Mouse (Mus musculus) heart, embryonic 13.5 days (tissue): ENCODE data around the gene Fbxo28. TPM values are rescaled to one million over a fixed set of nuclear protein-coding genes. Genes with fewer than 3 reads are reported as not detected.

ENCODE experiments used
- ATAC-seq: fragments of 200-750 bp; cut with Nextera tagmentation; 2 replicates; pipeline ENCODE4 v1.8.0; 2017; ENCODE audit warnings: moderate TSS enrichment; ENCODE audit not compliant: insufficient number of reproducible peaks, low FRiP score, low TSS enrichment; ENCODE audit errors: extremely low read depth
- H3K27ac ChIP-seq: fragments of 300-500 bp; sonication (generic); replicated peaks from 2 replicates; pipeline ENCODE4 v1.5.1; 2015; ENCODE audit warnings: moderate library complexity, mild to moderate bottlenecking, inconsistent platforms
- H3K27me3 ChIP-seq: fragments of 300-500 bp; sonication (generic); replicated peaks from 2 replicates; pipeline ENCODE4 v1.6.1; 2015; ENCODE audit warnings: mild to moderate bottlenecking, inconsistent platforms
- H3K36me3 ChIP-seq: fragments of 300-500 bp; sonication (generic); 2 replicates; pipeline ENCODE4 v1.6.1; 2015; ENCODE audit warnings: mild to moderate bottlenecking, inconsistent platforms
- H3K4me1 ChIP-seq: fragments of 300-500 bp; sonication (generic); 2 replicates; pipeline ENCODE4 v1.6.1; 2015; ENCODE audit warnings: inconsistent platforms
- H3K4me2 ChIP-seq: fragments of 300-500 bp; sonication (generic); 2 replicates; pipeline ENCODE4 v1.6.1; 2015; ENCODE audit warnings: inconsistent platforms, mild to moderate bottlenecking, moderate library complexity
- H3K4me3 ChIP-seq: fragments of 300-500 bp; sonication (generic); 2 replicates; pipeline ENCODE4 v1.5.1; 2015; ENCODE audit warnings: moderate library complexity, mild to moderate bottlenecking, inconsistent platforms
- H3K9ac ChIP-seq: fragments of 300-500 bp; sonication (generic); 2 replicates; pipeline ENCODE4 v1.6.1; 2015; ENCODE audit warnings: inconsistent platforms, mild to moderate bottlenecking, moderate library complexity
- H3K9me3 ChIP-seq: fragments of 300-500 bp; sonication (generic); 2 replicates; pipeline ENCODE4 v1.6.1; 2016; ENCODE audit warnings: inconsistent platforms
- WGBS: fragments of 180-500 bp; shearing (Covaris S2); methylation state at CpG from one replicate; pipeline ENCODE4 v1.1.7; 2015; ENCODE audit warnings: mixed read lengths; 5-methylcytosine and 5-hydroxymethylcytosine counted together
- polyA plus RNA-seq: library from polyadenylated mRNA; unstranded; fragments of >200 nt; fragmentation: Nextera tagmentation; extraction: Ambion mirVana; gene quantifications from 2 replicates; pipeline ENCODE4 v1.2.1, GENCODE M21; 2015

Gene Fbxo28
- polyA plus RNA-seq, 1 experiment from 2014 or later = 12.1 TPM

GRCm38 (mm10) chr1:182371891-182372290 is 30.5 kb upstream of the Fbxo28 start:
- Histone ChIP-seq H3K4me1 (peaks cover 4% of the 10 kb centered on the region; the same call in 1 of the 2 replicates), H3K9me3 (no peaks in the 10 kb centered on the region), H3K4me3 (no peak overlapping the region), H3K9ac (no peak overlapping the region), H3K36me3 (no peaks in the 10 kb centered on the region), H3K4me2 (no peak overlapping the region), H3K27ac (no peak overlapping the region), H3K27me3 (peaks cover 24% of the 10 kb centered on the region)
- ATAC-seq = no peak
- WGBS = 46% methylated on average over 8 of the region's 8 CpGs

GRCm38 (mm10) chr1:182369435-182369834 is 28.0 kb upstream of the Fbxo28 start:
- Histone ChIP-seq H3K4me2 (no peak overlapping the region), H3K9ac (no peak overlapping the region), H3K36me3 (no peaks in the 10 kb centered on the region), H3K27ac (no peak overlapping the region), H3K4me1 (peaks cover 4% of the 10 kb centered on the region; the same call in 1 of the 2 replicates), H3K9me3 (no peaks in the 10 kb centered on the region), H3K4me3 (no peak overlapping the region), H3K27me3 (peaks cover 13% of the 10 kb centered on the region; the same call in 1 of the 2 replicates)
- WGBS = 64% methylated on average over 4 of the region's 4 CpGs
- no peak for ATAC-seq

DNA sequence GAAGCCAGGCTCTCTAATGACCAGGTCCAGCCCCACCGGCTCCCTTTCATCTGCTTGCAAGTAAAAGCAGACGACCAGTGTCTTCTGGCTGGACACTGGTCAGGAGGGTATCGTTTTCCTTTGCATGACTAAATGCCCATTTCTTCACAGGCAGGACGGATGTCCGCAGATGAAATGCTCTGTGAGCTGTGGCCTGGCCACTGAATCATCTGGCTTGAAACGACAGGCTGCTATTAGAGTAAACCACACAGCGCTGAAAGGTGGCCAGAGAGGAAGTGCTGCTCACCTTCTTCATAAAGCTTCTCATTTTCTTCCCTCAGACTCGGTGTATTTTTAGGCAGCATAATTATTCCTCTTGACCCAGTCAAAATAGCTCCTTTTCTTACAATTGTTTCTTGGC is 27.4 kb upstream of the Fbxo28 start:
- no peak overlapping the region for H3K27ac ChIP-seq
- no peak for ATAC-seq
- H3K4me3 ChIP-seq = no peak overlapping the region
- 64% methylated on average over 8 of the region's 8 CpGs for WGBS
- peaks cover 8% of the 10 kb centered on the region; the same call in 1 of the 2 replicates for H3K27me3 ChIP-seq
- peaks cover 4% of the 10 kb centered on the region; the same call in 1 of the 2 replicates for H3K4me1 ChIP-seq
- no peak overlapping the region for H3K4me2 ChIP-seq
- no peaks in the 10 kb centered on the region for H3K9me3 ChIP-seq
- H3K9ac ChIP-seq = no peak overlapping the region
- H3K36me3 ChIP-seq = no peaks in the 10 kb centered on the region

DNA sequence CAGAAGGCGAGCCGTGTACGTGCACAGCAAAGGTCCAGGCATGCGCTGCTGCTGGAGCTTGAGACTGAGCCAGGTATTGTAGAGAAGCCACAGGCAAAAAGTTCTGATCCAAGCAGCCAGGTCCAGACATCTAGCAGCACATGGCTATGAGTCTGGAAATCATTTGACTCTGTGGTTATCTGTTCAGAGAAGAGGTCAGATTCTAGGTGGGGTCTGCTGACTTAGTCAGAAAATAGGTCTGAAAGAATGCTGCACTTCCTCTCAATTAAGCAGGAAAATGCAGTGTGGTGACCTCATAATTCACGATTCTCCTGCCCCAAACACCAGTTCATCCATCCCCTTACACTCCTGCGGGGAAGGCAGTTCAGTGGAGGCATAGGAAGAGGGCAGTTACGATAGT is 26.9 kb upstream of the Fbxo28 start:
- peaks cover 5% of the 10 kb centered on the region; the same call in 1 of the 2 replicates for H3K27me3 ChIP-seq
- H3K9me3 ChIP-seq = no peaks in the 10 kb centered on the region
- ATAC-seq = no peak
- H3K4me1 ChIP-seq = peaks cover 4% of the 10 kb centered on the region; the same call in 1 of the 2 replicates
- H3K36me3 ChIP-seq = no peaks in the 10 kb centered on the region
- H3K9ac ChIP-seq = no peak overlapping the region
- WGBS = 70% methylated on average over 7 of the region's 7 CpGs
- H3K4me2 ChIP-seq = no peak overlapping the region
- no peak overlapping the region for H3K27ac ChIP-seq
- H3K4me3 ChIP-seq = no peak overlapping the region

GRCm38 (mm10) chr1:182363683-182364404 is 22.4 kb upstream of the Fbxo28 start:
- no peak overlapping the region for H3K4me2 ChIP-seq
- no peak overlapping the region for H3K9ac ChIP-seq
- H3K4me3 ChIP-seq = no peak overlapping the region
- 66% methylated on average over 12 of the region's 12 CpGs for WGBS
- no peaks in the 10 kb centered on the region for H3K4me1 ChIP-seq
- peaks cover 5% of the 10 kb centered on the region; the same call in 1 of the 2 replicates for H3K27me3 ChIP-seq
- no peak for ATAC-seq
- no peaks in the 10 kb centered on the region for H3K36me3 ChIP-seq
- H3K27ac ChIP-seq = no peak overlapping the region
- no peaks in the 10 kb centered on the region for H3K9me3 ChIP-seq

- peaks cover 4% of the 10 kb centered on the region; the same call in 1 of the 2 replicates for H3K27me3 ChIP-seq
- ATAC-seq = no peak
- no peaks in the 10 kb centered on the region for H3K4me1 ChIP-seq
- H3K9ac ChIP-seq = no peak overlapping the region
- whole genome bisulfite sequencing = 82% methylated on average over 5 of the region's 5 CpGs
- H3K4me2 ChIP-seq = no peak overlapping the region
- H3K27ac ChIP-seq = no peak overlapping the region
- no peak overlapping the region for H3K4me3 ChIP-seq
- no peaks in the 10 kb centered on the region for H3K9me3 ChIP-seq
- H3K36me3 ChIP-seq = no peaks in the 10 kb centered on the region
Observed at GRCm38 (mm10) chr1:182362703-182363102, 21.3 kb upstream of the Fbxo28 start.

DNA sequence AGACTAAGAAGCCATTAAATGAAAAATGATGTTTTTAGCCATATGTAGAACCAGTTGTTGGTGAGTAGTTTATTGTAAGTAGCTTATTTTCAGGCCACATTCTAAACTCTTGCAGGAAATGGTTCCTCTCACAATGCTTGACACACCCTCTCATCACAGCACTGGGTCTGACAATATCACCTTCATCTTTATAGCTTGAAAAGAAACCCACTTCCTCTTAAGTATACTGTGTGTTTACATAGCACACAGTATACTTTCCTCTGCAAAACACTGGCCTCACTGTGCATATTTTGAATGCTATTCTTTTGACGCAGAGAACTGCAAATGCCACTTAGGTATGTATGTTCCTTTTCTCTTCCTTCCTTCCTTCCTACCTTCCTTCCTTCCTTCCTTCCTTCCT is 16.7 kb upstream of the Fbxo28 start:
- no peak for ATAC-seq
- H3K9me3 ChIP-seq = no peaks in the 10 kb centered on the region
- 61% methylated on average over 1 of the region's 1 CpGs for WGBS
- no peaks in the 10 kb centered on the region for H3K4me1 ChIP-seq
- H3K4me3 ChIP-seq = no peak overlapping the region
- H3K36me3 ChIP-seq = no peaks in the 10 kb centered on the region
- H3K9ac ChIP-seq = no peak overlapping the region
- H3K4me2 ChIP-seq = no peak overlapping the region
- H3K27me3 ChIP-seq = no peaks in the 10 kb centered on the region
- H3K27ac ChIP-seq = no peak overlapping the region

DNA sequence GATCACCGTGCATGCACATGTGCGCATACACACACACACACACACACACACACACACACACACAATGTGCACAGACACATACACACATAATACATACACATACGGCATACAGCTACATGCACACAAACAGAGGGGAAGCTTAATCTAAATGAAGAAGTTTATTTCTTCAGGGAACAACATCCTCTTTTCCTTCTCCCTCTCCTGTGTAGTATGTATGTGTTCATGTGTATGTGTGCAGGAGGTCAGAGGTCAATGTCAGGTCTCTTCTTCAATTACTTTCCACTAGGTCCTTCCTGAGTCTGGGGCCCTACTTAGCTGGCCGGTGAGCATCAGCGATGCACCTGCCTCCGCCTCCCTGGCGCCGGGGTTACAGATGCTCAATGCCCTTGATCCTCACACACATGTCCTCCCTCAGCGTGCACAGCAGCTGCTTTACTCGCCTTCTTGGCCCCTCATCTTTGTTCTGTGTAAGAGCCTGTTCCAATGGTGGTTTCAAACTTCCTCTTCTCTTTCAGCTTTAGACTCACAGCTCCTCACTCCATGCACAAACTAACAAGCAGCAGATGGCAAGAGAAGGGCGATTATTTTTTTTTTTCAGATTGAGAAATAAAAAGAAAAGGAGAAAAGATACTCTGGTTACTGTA is 13.2 kb upstream of the Fbxo28 start:
- no peak for ATAC-seq
- WGBS = 83% methylated on average over 11 of the region's 11 CpGs
- no peak overlapping the region for H3K4me3 ChIP-seq

DNA sequence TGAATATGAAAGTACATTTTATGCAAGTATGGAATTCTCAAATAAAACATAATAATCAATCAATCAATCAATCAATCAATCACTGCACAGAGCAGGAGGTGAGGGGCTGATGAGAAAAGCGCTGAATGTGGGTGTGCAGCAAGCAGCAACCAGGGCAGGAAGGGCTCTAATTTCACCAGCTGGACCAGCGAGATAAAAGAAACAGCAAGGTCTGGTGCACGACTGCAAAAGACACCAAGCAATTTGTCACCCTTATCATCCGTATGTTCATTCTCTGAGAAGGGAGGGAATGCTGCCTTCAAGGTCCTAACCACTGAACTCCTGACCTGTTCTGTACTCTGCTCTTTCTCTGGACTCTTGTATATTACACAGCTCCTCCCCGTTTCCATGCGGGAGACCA is 8.1 kb upstream of the Fbxo28 start:
- Histone ChIP-seq H3K27ac (no peak overlapping the region), H3K4me2 (no peak overlapping the region), H3K9ac (no peak overlapping the region), H3K9me3 (no peaks in the 10 kb centered on the region), H3K36me3 (no peaks in the 10 kb centered on the region), H3K4me1 (peaks cover 8% of the 10 kb centered on the region), H3K27me3 (no peaks in the 10 kb centered on the region), H3K4me3 (no peak overlapping the region)
- 57% methylated on average over 6 of the region's 6 CpGs for WGBS
- ATAC-seq = no peak

More for the DNA sequence above, 13.2 kb upstream of the Fbxo28 start:
- Histone ChIP-seq H3K27ac (no peak overlapping the region), H3K4me2 (no peak overlapping the region), H3K36me3 (no peaks in the 10 kb centered on the region), H3K27me3 (no peaks in the 10 kb centered on the region), H3K9ac (no peak overlapping the region), H3K9me3 (no peaks in the 10 kb centered on the region), H3K4me1 (no peaks in the 10 kb centered on the region)

DNA sequence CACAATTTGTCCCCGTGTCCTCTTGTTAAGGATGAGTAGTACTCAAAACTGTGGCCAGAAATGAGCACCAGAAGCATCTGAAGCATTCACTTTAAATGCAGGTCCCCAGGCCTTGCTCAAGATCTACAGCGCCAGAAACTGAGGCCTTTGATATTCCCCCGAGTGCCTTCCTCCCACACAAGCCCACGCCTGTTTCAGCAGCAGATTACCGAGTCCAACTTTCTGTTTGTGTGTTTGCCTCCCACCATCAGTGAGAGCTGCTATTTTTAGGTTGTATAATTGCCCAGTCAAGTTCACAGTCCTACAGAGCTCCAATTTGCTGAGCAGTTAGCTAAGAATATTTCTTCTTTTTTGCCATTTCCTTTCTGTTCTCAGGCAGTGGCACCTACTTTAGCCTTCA is 5.1 kb upstream of the Fbxo28 start:
- 27% methylated on average over 5 of the region's 5 CpGs for WGBS
- Histone ChIP-seq H3K4me1 (peaks cover 12% of the 10 kb centered on the region), H3K4me3 (no peak overlapping the region), H3K9ac (no peak overlapping the region), H3K9me3 (no peaks in the 10 kb centered on the region), H3K4me2 (peak overlapping the region; percentile 36; the same call in 1 of the 2 replicates), H3K27me3 (no peaks in the 10 kb centered on the region), H3K36me3 (no peaks in the 10 kb centered on the region), H3K27ac (peak overlapping the region; percentile 61)
- no peak for ATAC-seq

GRCm38 (mm10) chr1:182345857-182346256 is 4.4 kb upstream of the Fbxo28 start:
- no peak for ATAC-seq
- Histone ChIP-seq H3K9ac (no peak overlapping the region), H3K27ac (peak overlapping the region; percentile 61; the same call in 1 of the 2 replicates), H3K9me3 (no peaks in the 10 kb centered on the region), H3K4me2 (no peak overlapping the region), H3K36me3 (no peaks in the 10 kb centered on the region), H3K4me1 (peaks cover 12% of the 10 kb centered on the region), H3K4me3 (no peak overlapping the region), H3K27me3 (no peaks in the 10 kb centered on the region)
- 64% methylated on average over 2 of the region's 2 CpGs for WGBS
